In genomic region chr19:55951397-55951796, GRCm38 (mm10) we compare ENCODE assay signal across 12 mouse cellular contexts.
DNase-seq lines count a peak whose midpoint lies in the region; ATAC-seq and TF ChIP-seq lines count a peak whose summit lies in the region.
"Had no signal": no experiment of that assay in that cellular context is flagged by ENCODE, and none has a peak within 500 bp of the region (broad histone marks: within the 10 kb centered on the region; RNA-seq: fewer than 3 reads in every experiment).

No protein-coding gene starts in this region.

- no peak overlapping the region for H3K27ac ChIP-seq in limb, embryonic 14.5 days (replicated peaks; ENCODE audit: low read depth, low read length)
- H3K27ac ChIP-seq in limb, embryonic 10.5 days = no peak overlapping the region
- no peak overlapping the region for H3K27ac ChIP-seq in lung, postnatal 0 days (ENCODE audit: low read length)
- no peak overlapping the region for H3K27ac ChIP-seq in hindbrain, embryonic 12.5 days

- no peak for TF ChIP-seq EP300 in lung, postnatal 0 days (IDR thresholded peaks at IDR 0.05)

- TF ChIP-seq CTCF in lung, postnatal 0 days (IDR thresholded peaks at IDR 0.05) = no peak

- H3K4me2 ChIP-seq in limb, embryonic 14.5 days (replicated peaks; ENCODE audit: low read depth, low read length, severe bottlenecking) = no peak overlapping the region
- H3K4me2 ChIP-seq in lung, postnatal 0 days (replicated peaks; ENCODE audit: low read depth, low read length) = no peak overlapping the region
- H3K4me2 ChIP-seq in hindbrain, embryonic 12.5 days (replicated peaks) = no peak overlapping the region
- H3K4me2 ChIP-seq: liver, embryonic 11.5 days had no signal

- no peak overlapping the region for H3K4me3 ChIP-seq in limb, embryonic 14.5 days (replicated peaks; ENCODE audit: low read length)
- no peak overlapping the region for H3K4me3 ChIP-seq in limb, embryonic 10.5 days
- no peak overlapping the region for H3K4me3 ChIP-seq in lung, postnatal 0 days (ENCODE audit: low read depth, low read length)
- no peak overlapping the region for H3K4me3 ChIP-seq in hindbrain, embryonic 12.5 days

- H3K36me3 ChIP-seq in limb, embryonic 14.5 days (ENCODE audit: control insufficient read depth, insufficient read depth, low read length) = no peaks in the 10 kb centered on the region
- no peaks in the 10 kb centered on the region for H3K36me3 ChIP-seq in limb, embryonic 10.5 days
- no peaks in the 10 kb centered on the region for H3K36me3 ChIP-seq in lung, postnatal 0 days (ENCODE audit: insufficient read depth, low read length)
- H3K36me3 ChIP-seq in hindbrain, embryonic 12.5 days = no peaks in the 10 kb centered on the region

- H3K9me3 ChIP-seq in limb, embryonic 14.5 days (ENCODE audit: control insufficient read depth, low read length) = no peaks in the 10 kb centered on the region
- H3K9me3 ChIP-seq in limb, embryonic 10.5 days (replicated peaks) = no peaks in the 10 kb centered on the region
- no peaks in the 10 kb centered on the region for H3K9me3 ChIP-seq in lung, postnatal 0 days (ENCODE audit: low read length)
- no peaks in the 10 kb centered on the region for H3K9me3 ChIP-seq in hindbrain, embryonic 12.5 days (replicated peaks)

- peak; percentile 19 to 51 for DNase-seq in cerebellum, postnatal 25 days
- no peak for DNase-seq in cerebellum, adult 18-20 months
- DNase-seq in limb, embryonic 14.5 days (ENCODE audit: low spot score) = peak; percentile 33
- DNase-seq in limb, embryonic 10.5 days (ENCODE audit: low spot score) = no peak
- DNase-seq in gastrocnemius, adult 8-10 months (ENCODE audit: low spot score in 2 of 2) = peak; percentile 22 to 64
- DNase-seq in lung, postnatal 0 days (ENCODE audit: low spot score) = peak; percentile 24
- DNase-seq in B cell, adult 2 months = no peak
- DNase-seq: kidney, postnatal 14 days; midbrain, embryonic 14.5 days; retina, postnatal 1 day had no signal

- no peak for TF ChIP-seq POLR2A in limb, embryonic 14.5 days (IDR thresholded peaks at IDR 0.05; ENCODE audit: borderline replicate concordance, extremely low read depth, insufficient read depth, insufficient read length)

- WGBS in limb, embryonic 14.5 days = 71% methylated on average over 5 of the region's 5 CpGs
- WGBS in limb, embryonic 10.5 days = 89% methylated on average over 5 of the region's 5 CpGs
- 44% methylated on average over 5 of the region's 5 CpGs for WGBS in lung, postnatal 0 days
- 91% methylated on average over 5 of the region's 5 CpGs for WGBS in hindbrain, embryonic 12.5 days

- no peak overlapping the region for H3K9ac ChIP-seq in limb, embryonic 14.5 days (ENCODE audit: low read depth, low read length, severe bottlenecking)
- no peak overlapping the region for H3K9ac ChIP-seq in lung, postnatal 0 days (replicated peaks; ENCODE audit: low read depth)
- H3K9ac ChIP-seq in hindbrain, embryonic 12.5 days = no peak overlapping the region

- H3K27me3 ChIP-seq in limb, embryonic 14.5 days (ENCODE audit: control insufficient read depth, insufficient read depth, low read length) = no peaks in the 10 kb centered on the region
- no peaks in the 10 kb centered on the region for H3K27me3 ChIP-seq in limb, embryonic 10.5 days (ENCODE audit: low read depth, poor library complexity, severe bottlenecking)
- no peaks in the 10 kb centered on the region for H3K27me3 ChIP-seq in lung, postnatal 0 days (replicated peaks; ENCODE audit: insufficient read depth, low read length)
- no peaks in the 10 kb centered on the region for H3K27me3 ChIP-seq in hindbrain, embryonic 12.5 days

- no peak for ATAC-seq in limb, embryonic 14.5 days (ENCODE audit: low FRiP score, low read depth)
- no peak for ATAC-seq in lung, postnatal 0 days
- ATAC-seq in hindbrain, embryonic 12.5 days (ENCODE audit: low FRiP score) = no peak

- H3K4me1 ChIP-seq in limb, embryonic 14.5 days (ENCODE audit: control insufficient read depth, insufficient read depth, low read length) = peaks cover 11% of the 10 kb centered on the region
- peaks cover 7% of the 10 kb centered on the region; the same call in 1 of the 2 replicates for H3K4me1 ChIP-seq in limb, embryonic 10.5 days
- H3K4me1 ChIP-seq in lung, postnatal 0 days (ENCODE audit: insufficient read depth, low read depth, low read length) = no peaks in the 10 kb centered on the region
- H3K4me1 ChIP-seq in hindbrain, embryonic 12.5 days = peaks cover 8% of the 10 kb centered on the region

Comparison
In these comparisons a context has a peak if more than half of its experiments do, and no peak if none do; other contexts are left out.
1. DNase-seq: peak in cerebellum, postnatal 25 days (2 of 2), limb, embryonic 14.5 days (single experiment), gastrocnemius, adult 8-10 months (2 of 2) and lung, postnatal 0 days (single experiment); none in cerebellum, adult 18-20 months (0 of 2), limb, embryonic 10.5 days (single experiment) and B cell, adult 2 months (0 of 2).